Mouse (Mus musculus): Measurements from ENCODE around the gene Hypm. TPM values are rescaled to one million over a fixed set of nuclear protein-coding genes. Genes with fewer than 3 reads are reported as not detected.

Gene Hypm
- polyA plus RNA-seq (2014; fragmentation: Illumina TruSeq; extraction: RNeasy Lipid Tissue Mini Kit (QIAGEN cat#74804); ENCODE audit: low read depth, low replicate concordance), result not detected

GRCm38 (mm10) chrX:9846628-9847027 lies at the start of gene Hypm:
Hypm (plus strand) TSS chrX:9846928.

GRCm38 (mm10) chrX:9849403-9849802 lies 2.7 kb downstream of the Hypm start, which contains the start of gene H2al3:
H2al3 (plus strand) TSS chrX:9849703.

GRCm38 (mm10) chrX:9885322-9885721 lies 38.6 kb downstream of the Hypm start, which contains the start of gene Sytl5:
Sytl5 (plus strand) TSS chrX:9885622.

Other genes with a start within 250 kb of the Hypm start
- gene Dynlt3, start 183.9 kb upstream of the Hypm start, polyA plus RNA-seq (2014; fragmentation: Illumina TruSeq; extraction: RNeasy Lipid Tissue Mini Kit (QIAGEN cat#74804); ENCODE audit: low read depth, low replicate concordance), result 364 TPM
- not detected for gene H2al3, start 2.8 kb downstream of the Hypm start, polyA plus RNA-seq (2014; fragmentation: Illumina TruSeq; extraction: RNeasy Lipid Tissue Mini Kit (QIAGEN cat#74804); ENCODE audit: low read depth, low replicate concordance)
- gene Sytl5, start 38.7 kb downstream of the Hypm start, polyA plus RNA-seq (2014; fragmentation: Illumina TruSeq; extraction: RNeasy Lipid Tissue Mini Kit (QIAGEN cat#74804); ENCODE audit: low read depth, low replicate concordance), result 1.5 TPM

Data from sigmoid colon, adult 10 weeks (tissue).